ENCODE assay signal across 7 mouse cellular contexts in the genomic region with DNA sequence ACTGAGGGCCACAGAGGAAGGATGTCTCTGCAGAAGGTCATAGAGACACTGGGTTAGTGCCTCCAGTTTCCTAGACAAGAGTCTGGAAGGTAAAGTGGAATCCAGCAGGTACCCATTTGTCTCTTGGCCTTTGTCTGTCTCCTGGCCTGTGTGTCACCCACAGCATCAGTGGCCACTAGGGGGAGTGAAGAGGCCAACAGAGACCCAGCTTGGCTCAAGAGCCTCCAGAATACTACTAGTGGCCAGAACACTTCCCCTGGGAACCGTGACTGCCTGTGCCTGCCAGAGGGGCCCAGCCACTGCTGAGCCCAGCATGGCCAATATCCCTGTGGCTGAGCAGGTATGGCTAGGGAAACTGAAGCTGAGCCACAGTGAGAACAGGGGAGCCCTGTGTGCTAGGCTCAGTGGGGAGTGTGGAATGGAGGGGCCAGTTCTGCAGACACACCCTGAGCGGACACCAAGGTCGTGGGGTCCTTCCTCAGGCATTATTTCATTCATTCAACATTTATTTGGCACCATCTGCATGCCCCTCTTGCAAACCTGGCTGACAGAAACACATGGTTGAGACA. TPM values are rescaled to one million over a fixed set of nuclear protein-coding genes. Genes with fewer than 3 reads are reported as not detected.
DNase-seq lines count a peak whose midpoint lies in the region; ATAC-seq and TF ChIP-seq lines count a peak whose summit lies in the region.

No protein-coding gene starts in this region.

- DNase-seq in cerebellum, postnatal 4 days (ENCODE audit: low spot score in 2 of 2), result peak; percentile 59 to 76
- DNase-seq in gastrocnemius, postnatal 14 days, result peak; percentile 84
- DNase-seq in induced T-regulatory cell, adult 2 months (ENCODE audit: low read depth), result peak; percentile 89
- peak; percentile 64 to 73 for DNase-seq in left cerebral cortex, adult 2 months (ENCODE audit: extremely low spot score in 1 of 2, low spot score in 2 of 2)
- DNase-seq in mesoderm, embryonic 11.5 days (ENCODE audit: low read depth, low spot score), result peak; percentile 92
- DNase-seq in right cerebral cortex, postnatal 25 days, result peak; percentile 58

- H3K27ac ChIP-seq in left cerebral cortex, adult 2 months, result no peak overlapping the region

- no peak overlapping the region for H3K4me3 ChIP-seq in left cerebral cortex, adult 2 months

- intact Hi-C loops in gastrocnemius, postnatal 14 days (cut with DNase I; ENCODE audit: low total_unique reads), result no loop called here
- intact Hi-C loops in left cerebral cortex, adult 2 months (cut with DNase I), result loop anchor here (1.0 kb wide), 1 partner anchor 46 kb away; no protein-coding TSS in a partner anchor

- TF ChIP-seq CTCF in left cerebral cortex, adult 2 months (IDR thresholded peaks at IDR 0.05), result peak; percentile 97

- ATAC-seq in activated CD4-positive, CD25-positive, alpha-beta regulatory T cell, adult 4 months, result peak; percentile 75

RNA-seq across cellular contexts. Expression of gene Efna2, which starts 20.2 kb away (rescaled TPM):
- polyA plus RNA-seq in activated CD4-positive, CD25-positive, alpha-beta regulatory T cell, adult 4 months (2017; shearing (Covaris generic)), result not detected
- under 1 TPM; 0.58 to 0.98 TPM for total RNA-seq in gastrocnemius, postnatal 14 days (2021)
- 1 to 10 TPM; 6.8 to 7.2 TPM for total RNA-seq in left cerebral cortex, adult 2 months (2021)

RNA-seq across cellular contexts. Expression of gene Mum1, which starts 26.7 kb away (rescaled TPM):
- polyA plus RNA-seq in activated CD4-positive, CD25-positive, alpha-beta regulatory T cell, adult 4 months (2017; shearing (Covaris generic)), result 10 to 100 TPM; 59.5 to 75.7 TPM
- 10 to 100 TPM; 15.2 to 19.4 TPM for total RNA-seq in gastrocnemius, postnatal 14 days (2021)
- 10 to 100 TPM; 37.8 to 43.3 TPM for total RNA-seq in left cerebral cortex, adult 2 months (2021)

RNA-seq across cellular contexts. Expression of gene 1600002K03Rik, which starts 26.8 kb away (rescaled TPM):
- 10 to 100 TPM; 18.0 to 22.7 TPM for polyA plus RNA-seq in activated CD4-positive, CD25-positive, alpha-beta regulatory T cell, adult 4 months (2017; shearing (Covaris generic))
- 1 to 10 TPM; 3.3 to 4.2 TPM for total RNA-seq in gastrocnemius, postnatal 14 days (2021)
- total RNA-seq in left cerebral cortex, adult 2 months (2021), result 1 to 10 TPM; 6.0 to 8.1 TPM

RNA-seq across cellular contexts. Expression of gene Cirbp, which starts 33.7 kb away (rescaled TPM):
- 100 to 1,000 TPM; 132 to 177 TPM for polyA plus RNA-seq in activated CD4-positive, CD25-positive, alpha-beta regulatory T cell, adult 4 months (2017; shearing (Covaris generic))
- total RNA-seq in gastrocnemius, postnatal 14 days (2021), result 10 to 100 TPM; 41.4 to 41.5 TPM
- 10 to 100 TPM; 75.8 to 93.0 TPM for total RNA-seq in left cerebral cortex, adult 2 months (2021)

RNA-seq across cellular contexts. Expression of gene Ndufs7, which starts 49.4 kb away (rescaled TPM):
- 100 to 1,000 TPM; 205 to 250 TPM for polyA plus RNA-seq in activated CD4-positive, CD25-positive, alpha-beta regulatory T cell, adult 4 months (2017; shearing (Covaris generic))
- total RNA-seq in gastrocnemius, postnatal 14 days (2021), result 100 to 1,000 TPM; 423 to 474 TPM
- total RNA-seq in left cerebral cortex, adult 2 months (2021), result 100 to 1,000 TPM; 194 to 206 TPM
